Mouse (Mus musculus) spleen, adult 2 months (tissue): ENCODE data around the gene Tpcn1. TPM values are rescaled to one million over a fixed set of nuclear protein-coding genes. Genes with fewer than 3 reads are reported as not detected.
A peak's percentile ranks its signal among the peaks of the same experiment; 100 is the strongest.

Experiments used
- DNase-seq, 2 experiments: peaks; one replicate each; pipeline versions ENCODE4 v3.0.0 to v3.0.0-alpha.2; 2012 to 2021; ENCODE audit warnings: low spot score in 2 of 2, low read depth in 1 of 2
- H3K27ac ChIP-seq: fragments of 200-500 bp; 2 replicates; pipeline ENCODE4 v1.5.1; 2012; ENCODE audit warnings: low read length, inconsistent platforms; ENCODE audit not compliant: insufficient read depth
- H3K27me3 ChIP-seq: fragments of 200-500 bp; 2 replicates; pipeline ENCODE4 v1.6.1; 2012; ENCODE audit warnings: mild to moderate bottlenecking, moderate library complexity, low read length, inconsistent platforms; ENCODE audit not compliant: control insufficient read depth, insufficient read depth
- H3K36me3 ChIP-seq: fragments of 200-500 bp; 2 replicates; pipeline ENCODE4 v1.6.1; 2012; ENCODE audit warnings: mild to moderate bottlenecking, low read length, inconsistent platforms; ENCODE audit not compliant: control insufficient read depth, insufficient read depth
- H3K4me1 ChIP-seq: fragments of 200-500 bp; 2 replicates; pipeline ENCODE4 v1.6.1; 2011; ENCODE audit warnings: inconsistent platforms; ENCODE audit not compliant: control insufficient read depth, insufficient read depth, insufficient read length
- H3K4me3 ChIP-seq: fragments of 200-500 bp; 2 replicates; pipeline ENCODE4 v1.5.1; 2011; ENCODE audit warnings: mild to moderate bottlenecking, inconsistent platforms; ENCODE audit not compliant: insufficient read depth, insufficient read length; ENCODE audit errors: extremely low read depth
- CTCF ChIP-seq: fragments of 200-500 bp; IDR thresholded peaks from 2 replicates; pipeline ENCODE4 v1.5.1; 2011; ENCODE audit warnings: mild to moderate bottlenecking, inconsistent platforms; ENCODE audit not compliant: insufficient read depth, insufficient read length, insufficient replicate concordance; ENCODE audit errors: extremely low read depth
- POLR2A ChIP-seq: fragments of 200-500 bp; IDR thresholded peaks from 2 replicates; pipeline ENCODE4 v1.6.1; 2011; ENCODE audit warnings: low read depth, low read length, inconsistent platforms
- WGBS: fragments of 180-500 bp; shearing (Covaris S2); methylation state at CpG from one replicate; pipeline ENCODE4 v1.1.7; 2018; 5-methylcytosine and 5-hydroxymethylcytosine counted together
- polyA plus RNA-seq: library from polyadenylated mRNA; depleted of rRNA; stranded (reverse); fragments of >200 nt; gene quantifications from 2 replicates; pipeline ENCODE4 v1.2.3, GENCODE M21; 2012

The Tpcn1 gene
- polyA plus RNA-seq, 1 experiment = 54.5 TPM

DNA sequence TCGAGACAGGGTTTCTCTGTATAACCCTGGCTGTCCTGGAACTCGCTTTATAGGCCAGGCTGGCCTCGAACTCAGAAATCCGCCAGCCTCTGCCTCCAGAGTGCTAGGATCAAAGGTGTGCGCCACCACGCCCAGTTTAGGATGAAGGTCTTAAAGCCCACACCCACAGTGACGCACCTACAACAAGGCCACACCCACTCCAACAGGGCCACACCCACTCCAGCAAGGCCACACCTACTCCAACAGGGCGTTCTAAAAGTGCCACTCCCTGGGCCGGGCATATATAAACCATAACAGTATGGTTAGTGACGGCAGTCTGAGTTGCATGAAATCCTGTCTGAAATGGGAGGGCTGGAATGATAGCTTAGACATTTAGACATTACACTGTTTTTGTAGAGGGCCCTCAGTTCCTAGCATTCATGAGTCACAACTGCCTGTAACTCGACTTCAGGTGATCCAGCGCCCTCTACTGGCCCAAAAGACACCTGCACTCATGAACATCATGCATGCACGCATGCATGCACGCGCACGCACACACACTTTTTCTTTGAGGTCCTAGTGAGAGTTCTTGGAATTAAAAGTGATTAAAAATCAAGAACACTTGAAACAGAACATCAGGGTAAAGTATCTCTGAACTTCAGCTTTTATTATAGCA is 2.0 kb upstream of the Tpcn1 start:
- H3K27me3 ChIP-seq = no peaks in the 10 kb centered on the region
- 83% methylated on average over 16 of the region's 16 CpGs for WGBS
- no peak overlapping the region for H3K4me3 ChIP-seq
- peaks cover 13% of the 10 kb centered on the region; the same call in 1 of the 2 replicates for H3K4me1 ChIP-seq
- peak; percentile 27; the same call in 1 of the 2 replicates for TF ChIP-seq CTCF
- TF ChIP-seq POLR2A = no peak
- H3K36me3 ChIP-seq = no peaks in the 10 kb centered on the region
- H3K27ac ChIP-seq = no peak overlapping the region
- DNase-seq = no peak

DNA sequence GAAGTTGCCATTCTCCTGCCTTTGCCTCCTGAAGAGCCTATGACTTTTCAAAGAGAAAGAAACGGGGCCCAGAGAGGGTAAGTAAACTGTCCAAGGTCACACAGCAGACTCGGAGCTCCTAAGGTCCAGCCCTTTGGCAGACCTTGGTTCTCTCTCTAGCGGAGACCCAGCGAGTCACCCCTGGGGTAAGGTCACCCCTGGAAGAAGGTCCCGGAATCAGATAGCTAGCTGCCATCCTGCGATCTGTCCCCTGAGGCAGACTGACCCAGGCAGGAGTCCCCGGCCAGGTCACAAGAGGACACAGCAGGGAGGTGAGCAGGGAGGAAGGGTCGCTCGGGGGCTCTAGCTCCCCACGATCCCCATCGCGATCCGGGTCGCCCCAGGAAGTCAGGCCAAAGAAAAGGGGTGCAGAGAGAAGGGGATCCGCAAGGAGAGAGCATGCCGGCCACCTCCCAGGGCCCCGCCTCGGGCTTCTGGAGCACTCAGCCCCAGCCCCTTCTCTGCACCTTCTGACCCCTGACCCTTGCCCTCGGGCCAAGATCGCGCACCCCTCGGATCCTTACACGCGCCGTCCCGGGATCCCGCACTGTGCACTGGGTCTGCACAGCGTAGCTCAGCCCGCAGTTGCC is 419 bp downstream of the Tpcn1 start:
- Histone ChIP-seq H3K27ac (peak overlapping the region; percentile 79), H3K27me3 (no peaks in the 10 kb centered on the region), H3K4me3 (peak overlapping the region; percentile 77), H3K36me3 (peaks cover 10% of the 10 kb centered on the region), H3K4me1 (peaks cover 13% of the 10 kb centered on the region; the same call in 1 of the 2 replicates)
- DNase-seq = no peak
- no peak for TF ChIP-seq CTCF
- no peak for TF ChIP-seq POLR2A
- under 1% methylated on average over 29 of the region's 29 CpGs for WGBS

DNA sequence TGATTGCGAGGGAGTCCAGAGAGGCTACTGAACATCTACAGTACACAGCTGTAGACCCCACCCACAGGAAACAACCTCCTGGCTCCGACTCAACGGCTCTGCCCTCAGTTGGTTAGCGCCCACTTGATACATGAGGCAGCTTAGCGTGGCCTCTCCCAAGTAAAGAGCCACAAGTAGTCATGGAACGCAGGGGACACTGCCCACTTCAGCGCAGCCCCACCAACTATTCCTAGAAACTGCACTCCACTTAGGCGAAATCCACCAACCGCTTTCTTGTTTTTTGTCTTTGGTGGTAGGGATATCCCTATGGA is 902 bp downstream of the Tpcn1 start:
- no peaks in the 10 kb centered on the region for H3K27me3 ChIP-seq
- no peak for TF ChIP-seq CTCF
- 0 out of 2 replicates have a peak, but pooled peaks have one; percentile 5 for TF ChIP-seq POLR2A
- H3K4me3 ChIP-seq = peak overlapping the region; percentile 77
- peak overlapping the region; percentile 79 for H3K27ac ChIP-seq
- DNase-seq = peak in 1 of 2 experiments; percentile 40
- peaks cover 10% of the 10 kb centered on the region for H3K36me3 ChIP-seq
- WGBS = 14% methylated on average over 9 of the region's 9 CpGs
- peaks cover 13% of the 10 kb centered on the region; the same call in 1 of the 2 replicates for H3K4me1 ChIP-seq

DNA sequence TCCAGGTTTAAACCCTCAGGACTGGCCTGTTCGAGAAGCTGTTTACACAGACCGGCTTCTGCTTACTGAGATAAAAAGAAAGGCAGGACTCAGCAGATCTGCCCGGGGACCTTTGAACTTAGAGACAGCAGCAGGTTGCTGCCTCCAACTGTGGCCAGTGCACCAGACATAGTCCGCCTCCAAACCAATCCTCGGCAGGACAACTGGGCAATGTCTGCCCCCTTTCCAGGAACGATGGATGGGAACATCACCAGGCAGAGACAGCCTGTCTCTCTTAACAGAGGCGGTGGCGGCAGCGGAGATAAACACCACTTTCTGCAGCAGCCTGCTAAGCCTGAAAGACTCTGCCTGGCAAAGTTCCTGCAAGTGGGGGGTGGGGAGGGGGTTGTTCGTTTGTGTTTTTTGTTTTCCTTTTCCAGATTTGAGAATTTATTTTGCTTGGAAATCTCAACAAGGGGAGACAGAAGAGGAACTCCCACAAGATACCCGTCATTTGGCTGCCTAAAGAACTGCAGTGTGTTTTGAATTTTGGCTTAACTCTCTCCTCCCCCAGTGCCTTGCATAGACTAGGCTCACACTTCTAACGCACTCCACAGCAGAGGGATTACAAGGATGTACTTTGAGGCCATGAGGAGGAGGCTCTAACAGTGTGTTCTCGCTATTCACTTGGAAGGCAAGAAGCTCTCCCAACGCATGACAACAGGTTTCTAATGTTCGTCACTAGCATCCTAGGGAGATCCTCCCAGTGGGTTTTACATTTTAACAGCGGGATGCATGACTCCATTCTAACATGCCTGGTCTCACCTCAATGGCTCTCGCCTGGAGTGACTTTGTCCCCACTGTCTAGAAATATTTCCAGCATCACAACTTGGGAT is 1.5 kb downstream of the Tpcn1 start:
- peak overlapping the region; percentile 52; the same call in 1 of the 2 replicates for H3K27ac ChIP-seq
- H3K36me3 ChIP-seq = peaks cover 13% of the 10 kb centered on the region
- H3K4me1 ChIP-seq = peaks cover 13% of the 10 kb centered on the region; the same call in 1 of the 2 replicates
- no peaks in the 10 kb centered on the region for H3K27me3 ChIP-seq
- TF ChIP-seq CTCF (no peak), POLR2A (no peak)
- H3K4me3 ChIP-seq = peak overlapping the region; percentile 77
- 35% methylated on average over 17 of the region's 17 CpGs for WGBS
- no peak for DNase-seq

DNA sequence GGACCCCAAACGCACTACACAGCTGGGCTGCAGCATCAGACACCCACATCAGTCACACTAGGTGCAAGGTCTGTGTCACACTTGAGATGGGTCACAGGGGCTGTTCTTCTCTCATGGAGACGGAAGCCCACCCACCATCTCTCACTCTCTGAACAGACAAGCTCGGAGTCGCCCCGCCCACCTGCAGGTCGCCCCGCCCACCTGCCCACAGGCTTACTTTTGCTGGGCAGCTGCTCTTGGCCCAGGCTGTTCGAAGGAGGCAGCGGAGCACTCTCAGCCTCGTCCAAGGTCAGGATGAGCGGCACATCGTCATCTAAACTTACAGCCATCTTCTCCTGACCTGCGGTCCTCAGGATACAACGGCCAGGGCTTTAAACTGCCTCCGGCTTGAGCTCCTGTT is 3.5 kb downstream of the Tpcn1 start:
- H3K36me3 ChIP-seq = peaks cover 15% of the 10 kb centered on the region
- H3K27me3 ChIP-seq = no peaks in the 10 kb centered on the region
- no peak overlapping the region for H3K4me3 ChIP-seq
- DNase-seq = no peak
- 91% methylated on average over 15 of the region's 15 CpGs for WGBS
- H3K27ac ChIP-seq = no peak overlapping the region
- no peak for TF ChIP-seq POLR2A
- no peak for TF ChIP-seq CTCF
- peaks cover 16% of the 10 kb centered on the region; the same call in 1 of the 2 replicates for H3K4me1 ChIP-seq

DNA sequence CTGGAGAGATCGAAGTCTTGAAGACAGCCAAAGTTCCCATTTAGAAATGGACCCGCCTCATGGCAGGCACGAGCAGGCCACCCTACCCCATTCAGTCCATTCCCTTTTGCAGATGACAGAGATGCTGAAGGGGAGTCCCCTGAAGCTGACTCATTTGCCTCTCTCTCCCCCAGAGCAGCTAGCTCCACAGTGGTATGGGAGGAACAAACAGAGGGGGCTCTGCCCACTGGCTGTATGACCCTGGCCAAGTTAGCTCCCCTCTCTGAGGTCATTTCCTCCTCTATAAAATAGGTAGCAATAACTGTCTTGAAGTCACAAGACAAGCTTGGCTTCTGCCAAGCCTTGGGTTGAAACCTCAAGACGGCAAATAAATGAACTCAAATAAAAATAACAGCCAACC is 5.0 kb downstream of the Tpcn1 start:
- DNase-seq = no peak
- Histone ChIP-seq H3K27me3 (no peaks in the 10 kb centered on the region), H3K36me3 (peaks cover 15% of the 10 kb centered on the region), H3K4me1 (peaks cover 27% of the 10 kb centered on the region; the same call in 1 of the 2 replicates), H3K27ac (no peak overlapping the region), H3K4me3 (no peak overlapping the region)
- TF ChIP-seq POLR2A (no peak), CTCF (no peak)
- 61% methylated on average over 4 of the region's 4 CpGs for WGBS
